Mouse (Mus musculus) cerebral cortex, adult 2 months (tissue): ENCODE results near the gene Apbb1.

ENCODE experiments used
- WGBS: fragments of 180-500 bp; shearing (Covaris S2); methylation state at CpG from one replicate; pipeline ENCODE4 v1.1.7; 2018; 5-methylcytosine and 5-hydroxymethylcytosine counted together

Apbb1 gene

DNA sequence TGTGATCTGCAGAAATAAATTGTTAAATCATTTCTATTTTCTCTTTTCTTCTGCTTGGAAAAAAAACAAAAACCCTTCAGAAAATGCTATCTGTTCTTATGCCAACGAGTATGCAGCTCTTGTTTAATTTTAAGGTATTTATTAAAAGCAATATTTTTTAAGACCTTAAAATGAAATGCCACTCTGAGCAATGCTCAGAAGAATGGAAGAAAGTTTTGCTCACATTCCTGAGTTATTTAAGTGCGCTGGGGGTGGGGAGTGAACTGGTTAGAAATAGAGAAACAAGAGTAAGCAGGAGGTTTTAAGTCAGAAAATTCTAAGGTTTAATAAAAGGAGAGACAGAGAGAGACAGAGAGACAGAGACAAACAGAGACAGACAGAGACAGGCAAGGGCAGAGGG, 61.7 kb downstream of the Apbb1 start:
- WGBS, result 39% methylated on average over 2 of the region's 2 CpGs

DNA sequence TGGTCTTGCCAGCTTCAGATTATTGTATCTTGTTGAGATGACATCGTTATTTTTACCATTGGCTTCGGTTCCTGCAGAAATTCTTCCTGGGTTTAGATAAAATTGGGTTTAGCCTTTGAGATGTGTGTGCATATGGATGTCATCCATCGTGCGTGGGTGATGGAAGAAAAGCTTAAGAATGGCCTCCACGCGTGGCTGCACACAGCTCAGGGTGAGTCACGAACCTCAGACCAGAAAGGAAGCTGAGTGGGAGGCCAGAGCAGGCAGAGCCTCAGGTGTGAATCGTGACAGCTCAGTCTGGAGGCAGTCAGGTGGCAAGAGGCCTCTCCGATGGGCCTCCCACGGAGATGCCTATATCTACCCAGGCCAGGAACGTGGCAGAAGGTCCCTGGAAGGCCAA, 62.1 kb downstream of the Apbb1 start:
- WGBS, result 47% methylated on average over 11 of the region's 11 CpGs

DNA sequence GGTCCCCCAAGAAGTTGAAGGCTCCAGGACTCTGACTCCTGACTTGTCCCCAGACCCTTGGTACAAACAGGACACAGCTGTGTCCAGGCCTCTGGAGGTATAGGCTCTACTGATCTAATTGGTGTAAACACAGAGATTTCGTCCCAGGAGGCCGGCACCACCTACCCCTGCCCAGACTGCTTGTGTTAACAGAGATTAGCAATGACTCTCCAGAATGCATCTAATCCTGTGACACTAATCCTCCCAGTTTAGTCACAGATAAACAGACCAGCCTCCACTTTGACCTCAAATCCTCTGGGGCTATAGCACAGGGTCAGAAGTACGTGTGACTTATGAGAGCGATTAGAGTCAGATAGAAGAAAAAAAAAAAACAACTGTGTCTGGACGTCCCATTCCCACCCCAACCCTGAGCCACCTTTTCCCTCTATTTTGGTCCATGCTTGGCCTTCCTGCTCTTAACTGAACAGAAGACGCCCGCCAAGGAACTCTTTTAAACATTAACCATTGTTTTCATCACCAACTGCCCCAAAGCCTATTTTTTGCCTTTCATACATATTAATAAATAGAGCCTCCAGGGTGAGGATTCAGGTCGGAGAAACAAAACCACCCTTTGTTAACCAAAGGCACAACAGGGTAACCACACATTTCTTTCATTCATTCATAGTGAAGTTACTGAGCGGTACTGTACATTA, 64.6 kb downstream of the Apbb1 start:
- WGBS, result 60% methylated on average over 9 of the region's 9 CpGs

DNA sequence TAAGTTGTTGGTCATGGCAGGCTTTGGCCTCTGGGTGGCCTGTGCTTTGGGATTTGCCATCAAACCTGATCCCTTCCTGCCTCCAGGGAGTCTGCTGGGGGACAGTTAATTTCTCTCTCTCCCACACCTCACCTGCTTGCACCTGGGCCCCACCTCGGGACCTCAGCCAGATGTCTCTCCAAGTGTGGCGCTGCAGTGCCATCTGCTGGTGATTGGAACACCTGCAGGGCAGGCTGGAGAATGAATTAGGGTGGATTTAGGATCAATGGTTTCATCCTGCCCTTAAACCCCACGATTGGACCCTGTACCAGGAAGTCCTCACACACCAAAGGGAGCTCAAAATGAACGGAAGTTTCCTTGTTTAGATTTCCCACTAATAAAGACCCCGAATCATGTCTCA, 66.3 kb downstream of the Apbb1 start:
- WGBS, result 16% methylated on average over 5 of the region's 5 CpGs

DNA sequence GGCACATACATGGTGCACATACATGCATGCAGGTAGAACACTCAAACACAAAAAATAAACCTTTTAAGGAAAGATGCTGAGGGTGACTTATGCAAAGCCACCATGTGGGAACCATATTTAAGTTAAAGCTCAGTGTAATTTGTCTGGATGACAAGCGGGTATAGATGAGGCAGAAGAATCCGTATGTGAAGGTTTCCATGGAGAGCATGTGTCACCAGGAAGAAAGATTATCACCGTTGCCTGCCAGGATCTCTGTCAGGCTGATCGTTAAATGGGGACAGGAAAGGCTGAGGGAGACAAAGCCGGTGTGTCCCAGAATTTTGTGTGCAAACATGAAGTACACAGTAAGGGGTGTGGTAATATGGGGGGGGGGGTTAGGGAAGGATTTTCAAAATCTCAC, 66.9 kb downstream of the Apbb1 start:
- WGBS, result 31% methylated on average over 5 of the region's 5 CpGs

DNA sequence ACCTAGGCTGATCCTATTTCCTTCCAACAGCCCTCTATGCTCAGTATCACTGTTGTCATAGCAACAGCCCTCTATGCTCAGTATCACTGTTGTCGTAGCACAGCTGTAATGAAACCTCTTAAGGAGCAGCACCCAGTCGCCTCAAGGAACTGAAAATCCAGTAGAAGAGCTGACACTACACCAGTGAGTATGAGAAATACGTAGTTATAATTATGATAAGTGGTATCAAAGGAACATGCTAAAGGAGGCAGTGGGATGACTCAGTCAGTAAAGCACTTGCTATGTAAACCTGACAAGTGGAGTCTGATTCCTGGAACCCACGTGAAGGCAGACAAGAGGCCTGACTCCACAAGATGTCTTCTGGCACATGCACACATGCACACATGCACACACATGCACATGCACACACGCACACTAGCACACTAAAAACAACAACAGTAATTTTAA, 67.6 kb downstream of the Apbb1 start:
- WGBS, result 38% methylated on average over 5 of the region's 5 CpGs

DNA sequence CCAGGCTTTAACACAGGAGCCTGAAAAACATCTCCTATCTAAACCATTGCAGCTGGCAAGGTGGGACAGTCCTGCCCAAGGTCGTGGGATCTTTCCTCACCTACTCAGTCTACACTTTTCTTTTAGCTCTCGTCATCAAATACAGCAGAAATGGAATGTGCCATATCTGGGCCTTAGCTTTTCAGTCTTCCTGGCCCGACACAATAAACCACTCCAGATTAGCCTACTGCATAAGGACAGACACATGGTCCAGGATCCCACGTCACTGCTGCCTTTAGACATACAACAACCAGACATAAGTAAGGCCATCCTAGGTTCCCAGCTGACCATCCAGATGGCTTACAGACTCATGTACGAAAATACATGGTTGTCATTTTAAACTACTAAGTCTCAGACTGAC, 71.3 kb downstream of the Apbb1 start:
- WGBS, result 65% methylated on average over 5 of the region's 5 CpGs
